Mouse (Mus musculus) thymus, adult 18-20 months (tissue): Measurements from ENCODE around the gene Mr1.
"Not testable (repeated sequence)": the region's sequence is repeated elsewhere in the genome, so short reads cannot be mapped to it uniquely, and the experiment has no call there.

ENCODE experiments used
- DNase-seq, 2 experiments: peaks; one replicate each; pipeline ENCODE4 v3.0.0; 2022; ENCODE audit warnings: mixed read lengths in 2 of 2

The Mr1 gene

DNA sequence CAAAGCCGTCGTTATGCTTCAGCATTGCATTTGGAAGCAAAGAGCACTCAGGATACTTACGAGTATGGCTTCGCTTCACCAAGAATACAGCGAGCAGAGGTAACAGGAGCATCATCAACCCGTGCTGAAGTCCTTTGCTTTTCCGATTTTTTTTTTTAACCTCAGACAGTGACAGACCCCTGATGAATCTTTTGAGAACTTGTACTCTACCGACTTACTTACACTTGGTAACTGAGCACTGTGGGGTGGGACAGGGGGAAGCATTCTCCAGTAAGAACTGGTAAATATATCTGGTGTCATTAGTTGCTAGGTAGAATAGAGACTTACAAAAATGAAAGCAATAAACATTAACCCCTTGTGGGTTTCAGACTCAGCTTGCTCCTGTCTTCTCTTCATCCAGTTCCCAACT is at the start of gene Mr1:
TSS of gene Mr1 (minus strand) at position 243 of the 409 bp plus-strand sequence.
- DNase-seq = peak in 1 of 2 experiments; percentile 50

DNA sequence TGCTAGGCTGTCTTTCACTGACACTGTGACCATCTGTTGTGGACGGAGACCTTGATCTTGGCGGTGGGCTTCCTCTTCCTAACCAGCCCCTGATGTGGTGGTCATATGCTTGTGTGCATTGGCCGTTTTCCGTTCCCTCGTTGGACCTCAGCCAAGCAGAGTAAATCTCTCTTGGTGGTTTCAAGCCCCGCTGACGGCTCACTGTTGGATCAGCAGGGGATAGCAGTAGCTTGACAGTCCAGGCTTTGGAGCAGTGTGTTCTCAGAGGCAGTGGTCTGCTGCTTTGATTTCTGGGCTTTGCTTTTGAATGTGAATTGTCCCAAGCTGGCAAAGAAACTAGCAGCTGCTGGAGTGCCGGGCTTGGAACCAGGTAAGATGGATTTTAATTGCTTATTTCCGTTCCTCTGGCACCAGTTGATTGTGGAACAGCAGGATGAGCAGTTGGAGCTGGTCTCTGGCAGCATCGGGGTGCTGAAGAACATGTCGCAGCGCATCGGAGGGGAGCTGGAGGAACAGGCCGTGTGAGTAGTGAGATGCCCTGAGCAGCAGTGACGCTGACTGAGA is 46.3 kb upstream of the Mr1 start:
- no peak for DNase-seq

DNA sequence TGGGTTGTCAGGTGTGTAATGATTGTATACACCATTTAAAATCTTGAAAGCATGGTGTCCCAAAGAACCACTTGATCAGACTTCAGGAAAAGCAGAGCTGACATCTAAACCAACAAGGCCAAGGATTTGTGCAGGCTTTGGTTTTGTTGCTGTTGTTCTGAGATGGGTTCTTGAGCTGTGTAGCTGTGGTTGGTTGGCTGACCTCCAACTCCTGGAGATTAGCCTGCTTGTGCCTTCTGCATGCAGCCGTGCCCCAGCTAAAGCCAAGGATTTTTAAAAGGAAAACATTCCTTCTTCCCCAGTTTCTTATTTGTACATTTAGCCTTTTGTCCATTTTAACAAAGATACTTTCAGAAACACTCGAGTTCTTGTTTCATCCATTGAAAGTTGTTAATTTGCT is 45.1 kb upstream of the Mr1 start:
- no peak for DNase-seq

DNA sequence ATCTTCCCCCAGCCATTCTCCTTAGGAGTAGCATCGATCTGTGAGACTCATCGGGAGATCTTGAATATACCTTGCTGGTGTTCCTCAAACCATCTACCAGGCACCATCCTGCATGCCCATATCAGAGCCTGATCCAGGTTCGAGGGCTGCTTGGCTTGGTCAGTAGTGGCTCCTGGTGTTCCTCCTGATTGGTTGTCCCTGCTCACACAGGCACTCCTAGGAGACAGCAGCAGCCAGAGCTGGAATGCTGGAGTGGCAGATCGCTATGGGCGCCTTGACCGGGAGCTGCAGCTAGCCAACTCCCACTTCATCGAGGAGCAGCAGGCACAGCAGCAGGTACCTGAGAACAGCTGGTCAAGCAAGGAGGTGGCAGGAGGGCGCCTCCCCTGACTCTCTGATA is 44.6 kb upstream of the Mr1 start:
- no peak for DNase-seq

DNA sequence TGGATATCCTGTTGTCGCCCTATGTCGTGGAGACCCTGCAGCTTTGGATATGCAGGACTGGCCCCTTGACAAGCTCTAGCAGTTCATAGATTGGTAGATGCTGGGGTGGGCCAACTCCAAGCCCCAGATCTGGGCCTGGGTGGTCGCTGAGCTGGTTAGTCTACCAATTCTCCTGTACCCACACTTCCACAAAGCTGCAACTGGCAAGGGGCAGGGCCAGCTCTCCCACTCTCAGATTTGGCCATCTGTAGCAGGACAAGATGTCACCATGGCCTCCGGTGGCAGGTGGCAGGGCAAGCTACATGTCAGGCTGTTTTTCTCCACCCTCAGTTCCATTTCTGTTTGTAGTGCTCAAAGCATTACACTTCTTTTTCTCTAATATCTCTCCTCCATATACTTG is 42.0 kb upstream of the Mr1 start:
- no peak for DNase-seq

DNA sequence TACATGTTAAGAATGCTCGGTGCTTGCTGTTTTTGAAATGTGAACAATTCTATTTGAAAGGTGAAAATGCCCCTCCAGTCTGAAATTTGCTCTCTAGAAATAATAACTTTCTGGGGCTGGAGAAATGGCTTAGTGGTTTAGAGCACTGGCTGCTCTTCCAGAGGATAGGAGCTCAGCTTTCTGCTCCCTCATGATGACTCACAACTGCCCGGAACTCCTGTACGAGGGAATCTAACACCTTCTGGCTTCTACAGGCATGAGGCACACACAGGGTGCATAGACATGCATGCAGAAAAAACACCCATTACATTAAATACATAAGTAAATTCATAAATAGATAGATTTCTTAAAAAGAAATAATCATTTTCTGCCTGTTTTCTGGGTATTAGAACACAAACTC is 37.6 kb upstream of the Mr1 start:
- no peak for DNase-seq

DNA sequence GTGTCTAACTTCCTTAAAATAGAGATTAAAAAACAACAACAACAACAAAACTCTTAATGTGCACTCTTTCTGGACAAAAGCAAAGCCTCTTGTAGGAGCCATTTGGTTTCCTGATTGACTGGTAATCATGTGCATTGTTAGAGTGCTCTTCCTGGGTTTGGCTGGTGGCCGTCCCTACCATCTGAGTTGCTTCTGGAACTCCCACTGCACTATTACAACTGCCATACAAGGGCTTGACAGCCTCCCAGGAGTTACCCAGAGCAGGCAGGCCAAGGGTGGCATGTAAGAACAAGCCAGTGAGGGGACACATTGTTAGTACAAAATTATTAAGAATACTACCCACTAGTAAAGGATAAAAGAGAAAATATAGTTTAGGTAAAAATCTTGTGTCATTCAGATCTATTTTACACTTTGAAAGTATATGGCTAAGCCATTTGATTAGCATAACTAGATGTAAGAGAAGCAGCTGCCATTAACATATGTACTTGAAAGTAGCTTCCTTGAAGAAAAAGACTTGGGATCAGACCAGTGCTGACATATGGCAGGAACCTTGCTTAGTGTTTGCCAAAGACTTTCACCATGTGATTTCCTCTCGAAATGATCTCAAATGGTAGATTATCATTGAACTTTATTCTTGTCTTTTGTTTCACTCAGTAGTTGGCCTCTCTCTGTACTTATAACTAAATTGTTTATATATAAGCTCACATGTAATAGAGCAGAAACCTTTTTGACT is 31.7 kb upstream of the Mr1 start:
- DNase-seq = no peak

DNA sequence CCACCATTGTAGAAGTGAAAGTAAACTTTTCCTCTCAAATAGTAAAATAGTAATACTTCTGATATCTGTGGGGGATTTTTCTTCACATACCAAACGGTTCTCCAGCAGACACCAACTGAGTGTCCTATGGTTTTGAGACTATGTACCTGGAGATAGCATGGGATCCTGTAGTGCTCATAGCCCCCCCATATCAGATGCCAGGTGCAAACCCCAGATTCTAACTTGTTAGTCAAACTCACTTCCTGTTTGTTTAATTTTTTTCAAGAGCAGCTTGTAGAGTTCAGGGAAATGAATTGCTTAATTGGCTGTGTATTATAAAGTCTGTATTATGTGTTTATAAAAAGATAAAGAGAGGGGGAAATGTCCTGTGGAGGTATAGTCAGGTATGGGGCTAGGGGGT is 27.8 kb upstream of the Mr1 start:
- DNase-seq = no peak

DNA sequence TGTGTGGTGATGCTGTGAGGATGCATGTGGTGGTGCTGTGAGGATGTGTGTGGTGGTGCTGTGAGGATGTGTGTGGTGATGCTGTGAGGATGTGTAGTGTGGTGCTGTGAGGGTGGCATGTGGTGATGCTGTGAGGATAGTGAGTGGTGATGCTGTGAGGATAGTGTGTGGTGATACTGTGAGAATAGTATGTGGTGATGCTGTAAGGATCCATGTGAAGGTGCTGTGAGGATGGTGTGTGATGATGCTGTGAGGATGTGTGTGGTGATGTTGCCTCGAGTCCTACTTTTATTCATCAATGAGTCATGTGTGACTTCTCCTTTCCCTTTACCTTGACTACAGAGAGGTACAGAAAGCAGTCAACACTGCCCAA is 27.0 kb upstream of the Mr1 start:
- not testable (repeated sequence) for DNase-seq

DNA sequence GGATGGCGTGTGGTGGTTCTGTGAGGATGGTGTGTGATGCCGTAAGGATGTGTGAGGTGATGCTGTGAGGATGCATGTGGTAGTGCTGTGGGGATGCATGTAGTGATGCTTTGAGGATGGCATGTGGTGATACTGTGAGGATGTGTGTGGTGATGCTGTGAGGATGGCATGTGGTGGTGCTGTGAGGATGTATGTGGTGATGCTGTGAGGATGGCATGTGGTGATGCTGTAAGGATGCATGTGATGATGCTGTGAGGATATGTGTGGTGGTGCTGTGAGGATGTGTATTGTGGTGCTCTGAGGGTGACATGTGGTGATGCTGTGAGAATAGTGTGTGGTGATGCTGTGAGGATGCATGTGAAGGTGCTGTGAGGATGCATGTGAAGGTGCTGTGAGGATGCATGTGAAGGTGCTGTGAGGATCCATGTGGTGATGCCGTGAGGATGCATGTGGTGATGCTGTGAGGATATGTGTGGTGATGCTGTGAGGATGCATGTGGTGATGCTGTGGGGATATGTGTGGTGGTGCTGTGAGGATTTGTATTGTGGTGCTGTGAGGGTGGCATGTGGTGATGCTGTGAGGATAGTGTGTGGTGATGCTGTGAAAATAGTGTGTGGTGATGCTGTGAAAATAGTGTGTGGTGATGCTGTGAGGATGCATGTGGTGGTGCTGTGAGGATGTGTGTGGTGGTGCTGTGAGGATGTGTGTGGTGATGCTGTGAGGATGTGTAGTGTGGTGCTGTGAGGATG is 26.5 kb upstream of the Mr1 start:
- DNase-seq = no peak

DNA sequence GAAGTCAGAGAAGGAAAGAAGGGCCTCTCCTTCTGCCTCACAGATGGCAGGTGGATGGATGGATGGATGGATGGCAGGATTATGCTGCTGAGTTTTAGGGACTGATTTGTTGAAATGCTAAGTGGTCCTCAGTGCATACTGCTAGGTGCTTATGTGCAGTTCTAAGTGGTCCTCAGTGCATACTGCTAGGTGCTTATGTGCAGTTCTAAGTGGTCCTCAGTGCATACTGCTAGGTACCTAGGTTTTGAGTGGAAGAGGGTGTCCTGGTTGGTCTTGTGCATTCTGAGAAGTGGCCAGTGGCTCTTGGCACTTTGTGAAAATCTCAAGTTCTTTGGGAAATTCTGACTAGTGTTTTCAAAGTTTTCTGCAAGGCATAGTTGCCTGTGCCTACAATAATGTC is 23.3 kb upstream of the Mr1 start:
- no peak for DNase-seq

DNA sequence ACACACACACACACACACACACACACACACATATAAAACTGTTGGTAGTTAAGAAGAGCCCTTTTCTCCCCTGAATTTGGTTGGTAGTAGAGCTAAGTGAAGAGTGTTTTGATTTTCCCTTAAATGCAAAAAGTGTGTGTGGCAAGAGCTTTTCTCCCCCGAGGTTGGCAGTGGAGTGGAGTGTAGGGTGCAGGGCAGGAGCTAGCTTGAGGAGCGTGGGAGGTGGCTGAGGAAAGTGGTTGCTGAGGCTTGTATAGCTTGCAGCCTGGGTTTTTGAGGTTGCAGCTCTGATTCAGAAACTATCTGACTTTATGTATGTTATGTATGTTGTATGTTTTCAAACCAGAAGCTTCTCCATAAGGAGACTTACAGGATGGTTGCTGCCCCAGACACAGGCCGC is 20.8 kb upstream of the Mr1 start:
- DNase-seq = no peak

DNA sequence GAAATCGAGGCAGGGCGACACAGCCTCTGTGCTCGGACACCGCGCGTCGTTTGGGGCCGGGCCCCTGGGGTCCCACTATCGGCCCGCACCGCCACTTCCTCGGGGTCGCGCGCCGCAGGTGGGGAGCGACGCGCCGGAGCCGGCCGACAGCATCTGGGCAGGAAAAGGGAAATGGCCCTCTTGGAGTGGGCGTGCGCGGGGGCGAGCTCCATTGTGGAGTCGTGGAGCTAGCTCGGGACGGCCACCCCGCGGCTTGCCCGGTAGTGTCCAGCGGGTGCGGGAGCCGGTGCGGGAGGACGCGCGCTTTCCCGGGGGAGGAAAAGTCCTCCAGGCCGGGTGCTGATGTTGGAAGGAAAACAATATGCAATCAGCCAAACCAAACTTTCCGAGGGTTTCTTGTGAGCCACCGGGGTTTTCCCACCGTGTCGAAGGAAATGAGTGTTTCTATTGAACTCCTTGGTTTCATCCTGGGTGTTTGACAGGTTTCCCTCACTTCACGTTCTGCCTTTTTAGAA is 12.4 kb upstream of the Mr1 start:
- DNase-seq = peak; percentile 55 to 67

DNA sequence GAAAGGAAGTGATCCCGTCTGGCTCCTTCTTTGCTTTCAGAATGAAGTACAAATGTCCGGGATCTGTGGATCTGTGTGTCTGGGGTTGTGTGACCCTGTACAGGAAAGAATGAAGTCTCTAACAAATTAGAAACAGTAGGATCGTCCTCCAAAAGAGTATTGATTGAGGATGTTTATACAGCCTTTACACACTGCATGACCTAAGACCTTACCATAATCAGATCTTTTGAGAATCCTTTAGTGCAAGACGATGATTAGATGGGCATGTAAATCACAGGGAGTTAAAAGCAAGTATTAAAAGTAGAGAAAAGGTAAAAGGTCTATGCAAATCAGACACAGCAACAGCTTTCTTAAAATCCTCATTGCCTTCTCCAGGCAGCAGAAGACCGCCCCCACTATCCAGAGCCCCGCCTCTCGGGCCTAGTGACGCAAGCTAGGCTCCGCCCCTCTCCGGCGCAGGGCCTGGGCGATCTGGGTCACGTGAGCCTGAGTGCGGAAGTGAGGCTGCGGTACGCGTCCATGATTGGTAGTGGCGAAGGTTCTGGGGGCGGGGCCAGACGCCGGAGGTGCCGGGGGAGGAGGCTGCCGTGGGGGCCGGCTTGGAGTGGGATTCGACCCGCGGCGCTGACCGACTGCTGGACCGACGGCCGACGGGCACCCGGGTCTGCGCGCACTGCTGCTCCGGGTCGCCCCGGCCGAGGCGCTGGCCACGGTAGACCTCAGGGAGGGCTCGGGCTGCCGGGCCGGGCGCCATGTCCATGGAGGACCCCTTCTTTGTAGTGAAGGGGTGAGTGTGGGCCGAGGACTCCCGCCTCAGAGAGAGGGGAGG is 11.7 kb upstream of the Mr1 start, which contains the start of gene Stx6:
TSS of gene Stx6 (plus strand) at position 575 of the 829 bp plus-strand sequence.
- peak; percentile 96 to 97 for DNase-seq

DNA sequence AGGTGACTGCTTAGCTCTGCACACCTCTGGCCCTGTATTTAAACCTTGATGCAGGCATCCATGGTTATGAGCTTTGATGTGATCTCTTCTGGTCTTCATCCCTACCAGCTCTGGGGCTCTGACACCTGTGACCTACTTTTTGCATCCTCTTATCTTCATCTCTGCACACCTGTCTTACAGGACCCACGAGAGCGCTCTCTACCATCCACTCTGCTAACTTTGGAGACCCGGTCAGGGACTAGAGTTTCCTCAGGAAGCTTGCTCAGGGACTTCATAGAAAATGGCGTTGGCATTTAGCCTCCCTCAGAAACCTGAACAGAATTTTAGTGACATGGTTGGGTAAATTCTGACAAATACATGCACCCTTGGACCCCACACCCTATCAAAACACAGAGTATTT is 7.3 kb upstream of the Mr1 start:
- peak; percentile 66 to 80 for DNase-seq

DNA sequence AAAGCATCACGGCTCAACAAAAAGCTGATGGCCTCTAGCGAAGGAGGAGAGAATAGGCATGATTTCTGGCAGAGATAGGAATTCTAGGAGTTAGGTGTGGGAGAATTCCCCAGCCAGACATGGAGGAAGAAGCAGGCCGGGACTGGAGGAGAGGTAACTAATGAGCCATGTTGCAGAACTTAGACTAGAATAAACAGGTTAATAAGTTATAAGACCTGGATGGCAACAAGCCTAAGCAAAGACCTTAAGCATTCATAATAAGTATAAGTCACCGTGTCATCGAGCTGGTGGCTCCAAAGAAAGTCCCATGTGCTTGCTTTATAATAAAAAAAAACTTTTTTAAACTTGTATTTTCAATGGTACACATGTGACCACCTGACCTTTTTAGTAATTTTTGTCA is 4.2 kb upstream of the Mr1 start:
- DNase-seq = no peak

DNA sequence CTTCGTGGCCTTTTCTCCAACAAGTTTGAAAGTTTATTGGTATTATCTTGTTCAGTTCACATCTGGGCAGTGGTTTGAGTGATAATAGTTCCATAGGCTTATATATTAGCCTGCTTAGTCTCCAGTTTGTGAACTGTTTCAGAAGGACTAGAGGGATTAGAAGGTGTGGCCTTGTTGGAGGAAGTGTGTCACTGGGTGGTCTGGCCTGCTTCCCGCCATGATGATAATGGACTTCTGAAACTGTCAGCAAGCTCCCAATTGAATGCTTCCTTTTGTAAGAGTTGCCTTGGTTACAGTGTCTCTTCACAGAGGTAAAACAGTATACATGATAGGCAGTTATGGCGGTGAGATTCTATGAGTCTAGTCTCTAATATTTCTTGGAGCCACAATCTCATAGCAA is 2.8 kb upstream of the Mr1 start:
- no peak for DNase-seq

DNA sequence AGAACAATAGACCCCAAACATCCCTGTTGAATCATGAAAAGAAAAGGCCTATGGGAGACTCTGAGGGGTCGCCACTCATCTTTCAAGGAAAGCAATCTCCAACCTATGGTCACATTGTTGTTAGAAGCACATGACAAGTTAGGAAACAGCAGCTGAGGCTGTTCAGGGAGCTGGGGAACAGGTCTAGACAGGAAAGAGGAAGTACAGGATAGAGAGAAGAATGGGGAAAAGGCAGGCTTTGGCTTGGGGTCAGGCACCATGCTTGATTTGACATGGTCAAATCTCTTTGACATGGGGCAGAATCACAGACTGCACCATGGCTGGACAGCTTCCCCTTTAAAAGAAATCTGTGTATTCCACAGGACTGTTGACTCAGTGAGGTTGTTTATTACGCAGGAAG is 614 bp upstream of the Mr1 start:
- DNase-seq = no peak

DNA sequence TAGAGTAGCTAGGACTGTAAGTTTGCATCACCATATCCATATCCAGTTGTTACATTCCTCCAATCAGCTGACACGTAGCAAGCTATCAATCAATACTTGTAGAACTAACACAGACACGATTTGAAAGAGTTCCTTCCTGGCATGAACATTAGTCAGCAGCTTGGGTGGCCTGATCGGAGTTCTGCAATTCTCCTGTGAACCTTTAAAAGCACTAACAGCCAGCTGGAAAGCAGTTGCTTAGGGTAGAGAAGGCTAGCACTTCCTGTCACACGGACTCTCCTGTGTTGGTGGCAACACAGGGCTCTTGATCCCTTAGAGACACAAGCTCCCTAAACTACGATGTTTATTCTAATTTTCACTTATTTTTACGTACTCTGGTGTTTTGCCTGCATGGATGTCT is 994 bp downstream of the Mr1 start:
- DNase-seq = peak in 1 of 2 experiments; percentile 53

DNA sequence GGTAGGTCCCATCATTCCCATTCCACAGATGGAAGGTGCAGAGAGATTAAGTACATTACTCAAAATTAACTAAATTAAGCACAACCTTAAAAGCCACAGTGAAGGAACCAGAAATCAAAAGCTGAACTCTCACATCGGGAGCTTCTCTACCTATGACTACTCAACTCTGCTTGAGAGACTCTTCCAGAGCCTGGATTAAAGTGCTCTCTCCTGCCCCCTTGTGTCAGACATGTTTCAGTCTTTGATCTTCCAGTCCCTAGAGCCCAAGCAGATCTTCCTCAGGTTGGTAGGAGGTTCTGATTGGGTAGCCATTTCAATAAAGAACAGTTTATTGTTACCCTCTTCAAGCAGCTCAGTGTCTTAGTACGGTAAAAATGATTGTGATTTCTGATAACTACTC is 6.5 kb downstream of the Mr1 start:
- DNase-seq = peak in 1 of 2 experiments; percentile 64

DNA sequence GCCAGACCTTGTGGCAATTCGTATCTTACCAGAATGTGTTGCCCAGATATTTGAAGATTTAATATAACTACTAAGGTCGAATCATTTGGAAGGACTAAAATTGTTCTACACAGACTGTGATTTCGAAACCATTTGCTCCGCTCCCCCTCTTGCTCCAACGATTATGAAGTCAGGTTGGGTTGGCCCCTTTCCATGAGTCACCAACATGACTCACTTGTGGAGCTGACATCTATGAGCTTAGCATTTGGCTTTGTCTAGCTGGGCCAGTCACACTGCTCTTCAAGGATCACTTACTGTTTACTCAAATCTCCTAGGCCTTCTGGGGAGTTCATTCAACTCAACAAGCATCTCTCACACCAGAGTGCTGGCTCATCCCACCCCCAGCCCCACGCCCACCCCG is 7.8 kb downstream of the Mr1 start:
- DNase-seq = no peak

DNA sequence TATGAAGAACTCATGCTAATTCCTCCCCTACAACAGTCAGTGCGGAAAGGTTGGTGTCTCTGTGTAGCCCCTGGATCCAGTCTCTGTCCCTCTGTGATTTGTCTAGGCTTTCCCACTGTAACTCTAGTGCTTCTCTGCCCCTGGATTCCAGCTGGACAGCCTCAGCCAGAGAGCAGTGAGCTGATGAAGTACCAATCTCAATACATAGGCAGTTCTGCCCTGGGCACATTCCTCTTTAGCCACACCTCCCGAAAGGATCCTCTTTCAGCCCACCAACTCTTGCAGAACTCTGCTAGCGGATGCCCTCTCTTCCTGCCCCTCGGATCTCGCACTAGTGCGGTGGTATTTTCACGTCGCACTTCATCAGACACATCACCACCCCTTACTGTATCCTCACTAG is 11.7 kb downstream of the Mr1 start:
- DNase-seq = no peak

DNA sequence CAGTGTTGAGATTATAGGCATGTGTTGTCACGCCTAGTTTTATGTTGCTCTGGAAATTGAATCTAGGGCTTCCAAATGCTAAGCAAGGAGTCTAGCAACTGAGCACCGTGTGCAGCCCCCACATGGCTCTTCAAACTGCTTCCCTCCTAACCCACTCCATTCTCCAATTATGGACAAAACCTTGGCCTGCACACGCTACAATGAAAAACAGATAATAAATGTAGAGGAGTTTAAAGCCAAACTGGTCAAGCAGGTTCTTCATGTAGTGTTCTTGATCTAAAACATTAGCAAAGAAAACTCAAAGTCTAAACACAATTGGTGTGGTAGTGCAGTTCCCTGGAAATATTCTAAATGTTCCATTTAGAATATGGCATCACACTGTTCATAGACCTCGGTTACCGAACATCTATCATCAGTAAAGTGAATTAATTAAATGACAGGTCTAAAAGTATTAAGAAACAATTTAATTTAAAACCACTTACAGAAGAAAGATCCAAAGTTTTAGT is 19.1 kb downstream of the Mr1 start:
- DNase-seq = no peak
